Mouse (Mus musculus): ENCODE results near the gene Zmynd8.

DNA sequence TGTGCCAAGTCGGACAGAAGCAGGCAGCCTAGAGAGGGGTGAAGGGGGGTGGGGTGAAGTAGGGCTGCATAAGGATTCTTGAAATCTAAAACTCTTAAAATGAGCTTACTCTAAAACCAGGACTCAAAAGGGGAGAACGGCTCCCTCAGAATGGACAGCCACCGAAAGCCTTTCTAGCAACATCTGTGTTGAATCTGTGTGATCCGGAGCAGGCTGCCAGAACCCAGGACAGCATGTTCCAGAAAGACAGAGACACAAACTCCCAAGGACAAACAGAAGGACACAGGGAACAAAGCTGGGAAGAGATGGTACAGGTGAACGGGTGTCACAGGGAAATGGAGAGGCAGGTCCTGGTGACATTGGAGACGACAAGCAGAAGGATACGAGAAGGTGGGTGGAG lies 25.6 kb downstream of the Zmynd8 start:
- no peak for TF ChIP-seq CTCF (IDR thresholded peaks at IDR 0.05; ENCODE audit: control insufficient read depth, insufficient read depth, insufficient read length)
- no peak for TF ChIP-seq CEBPB (IDR thresholded peaks at IDR 0.05; ENCODE audit: low read depth)
